Mouse (Mus musculus): ENCODE measurements at regions not wholly inside any gene's neighbourhood (a gene's known extent, or its start where the extent isn't known, plus 50 kb on each side); places are given as distances from the start of the nearest gene placed in this dataset.

DNA sequence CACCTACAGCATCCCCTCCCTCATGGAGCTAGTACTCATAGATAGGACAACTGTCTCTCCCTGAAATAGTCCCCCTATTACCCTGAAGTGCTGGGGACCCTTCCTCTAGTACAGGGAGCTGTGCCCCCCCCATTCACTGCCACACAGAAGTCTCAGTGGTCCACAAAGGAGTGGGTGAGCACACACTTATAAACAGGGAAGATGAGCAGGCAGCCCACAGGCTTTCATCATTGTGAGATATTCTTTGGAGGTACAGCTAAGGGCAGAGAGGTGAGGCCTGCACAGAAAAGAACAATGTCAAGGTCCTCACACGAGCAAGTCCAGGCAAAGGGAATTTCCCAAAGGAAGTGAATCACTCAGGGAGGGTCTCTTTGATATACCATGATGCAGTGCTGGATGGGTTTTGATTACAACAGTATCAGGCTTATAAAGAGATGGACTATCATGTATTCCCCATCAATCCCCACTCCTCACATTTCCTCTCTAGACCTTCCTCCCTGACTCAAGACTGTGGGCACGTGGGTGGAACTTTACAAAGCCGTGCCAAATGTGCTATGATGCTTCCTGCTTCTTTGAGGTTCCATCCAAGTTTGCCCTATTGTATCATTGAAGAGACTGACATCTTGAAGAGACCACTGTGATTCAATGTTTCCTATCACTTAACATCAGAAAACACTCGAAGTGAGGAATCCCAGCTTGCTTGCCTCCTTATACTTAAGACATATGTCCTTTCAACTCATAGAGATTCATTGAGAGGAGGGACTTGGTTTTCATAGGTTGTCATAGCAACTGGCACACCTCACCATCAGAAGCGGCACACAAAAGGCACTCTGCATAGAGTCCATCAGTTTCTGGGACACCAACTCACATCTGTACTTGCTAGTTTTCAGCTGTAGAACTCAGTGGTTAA, 104.2 kb upstream of the Bcl6 start:
- no peak for DNase-seq (ENCODE audit: low spot score)

GRCm38 (mm10) chr16:24092136-24092535, 103.5 kb upstream of the Bcl6 start:
- DNase-seq (ENCODE audit: low spot score) = no peak

DNA sequence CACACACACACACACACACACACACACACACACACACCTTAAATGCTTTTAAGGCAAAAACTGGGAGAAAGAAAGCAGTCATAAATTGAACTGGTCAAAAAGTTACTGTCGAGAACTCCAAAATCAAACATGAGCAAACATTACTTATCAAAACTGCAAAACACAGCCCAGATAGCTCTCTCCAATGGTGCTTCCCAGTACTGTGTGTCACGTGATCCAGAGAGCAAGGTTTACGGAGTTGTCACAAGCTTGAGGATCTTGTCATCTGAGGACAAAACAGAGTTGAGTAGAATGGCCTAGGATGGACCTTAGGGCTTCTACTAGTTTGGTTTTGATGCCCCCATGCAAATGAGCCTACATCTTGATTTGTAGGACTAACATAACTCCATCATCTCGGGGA, 102.3 kb upstream of the Bcl6 start:
- no peak for DNase-seq (ENCODE audit: low spot score)

- no peak for DNase-seq (ENCODE audit: low spot score)
These were observed 101.4 kb upstream of the Bcl6 start for GRCm38 (mm10) chr16:24089840-24090762.

GRCm38 (mm10) chr16:24083966-24084365, 95.3 kb upstream of the Bcl6 start:
- DNase-seq (ENCODE audit: low spot score) = no peak

DNA sequence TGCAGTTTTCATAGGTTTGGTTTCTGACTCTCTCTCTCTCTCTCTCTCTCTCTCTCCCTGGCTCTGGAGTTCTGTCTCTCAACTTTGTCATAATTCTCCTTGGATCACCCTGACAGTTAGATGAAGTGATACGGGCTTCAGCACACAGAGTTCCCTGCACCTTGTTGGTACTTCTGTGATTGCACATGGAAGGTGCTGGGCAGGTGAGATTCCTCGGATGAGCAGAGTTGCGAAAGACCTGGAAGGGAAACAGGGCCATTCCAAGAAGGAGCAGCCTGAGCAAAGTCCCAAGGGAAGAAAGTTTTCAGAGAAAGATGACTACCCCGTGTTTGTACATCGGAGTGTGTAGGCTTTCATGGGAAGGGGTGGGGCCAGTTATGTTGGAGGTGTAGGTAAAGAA, 91.8 kb upstream of the Bcl6 start:
- no peak for DNase-seq (ENCODE audit: low spot score)

DNA sequence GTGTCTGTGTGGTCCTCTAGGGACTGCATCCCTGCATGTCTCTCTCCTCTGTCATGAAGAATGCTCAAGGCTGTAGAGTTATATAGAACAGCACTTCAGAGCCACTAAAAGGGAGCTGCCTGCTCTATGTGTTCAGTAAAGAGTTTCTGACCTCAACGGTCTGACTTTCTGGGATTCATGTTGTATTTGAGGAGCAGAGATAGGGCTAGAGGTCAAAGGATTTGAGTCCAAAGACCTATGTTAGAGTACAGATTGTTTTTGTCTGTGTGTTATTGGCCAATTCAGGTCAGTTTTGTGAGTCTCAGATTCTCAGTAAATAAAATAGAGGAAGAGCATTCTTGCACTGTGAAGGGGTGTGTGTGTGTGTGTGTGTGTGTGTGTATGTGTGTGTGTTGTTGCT, 90.0 kb upstream of the Bcl6 start:
- DNase-seq (ENCODE audit: low spot score) = no peak

DNA sequence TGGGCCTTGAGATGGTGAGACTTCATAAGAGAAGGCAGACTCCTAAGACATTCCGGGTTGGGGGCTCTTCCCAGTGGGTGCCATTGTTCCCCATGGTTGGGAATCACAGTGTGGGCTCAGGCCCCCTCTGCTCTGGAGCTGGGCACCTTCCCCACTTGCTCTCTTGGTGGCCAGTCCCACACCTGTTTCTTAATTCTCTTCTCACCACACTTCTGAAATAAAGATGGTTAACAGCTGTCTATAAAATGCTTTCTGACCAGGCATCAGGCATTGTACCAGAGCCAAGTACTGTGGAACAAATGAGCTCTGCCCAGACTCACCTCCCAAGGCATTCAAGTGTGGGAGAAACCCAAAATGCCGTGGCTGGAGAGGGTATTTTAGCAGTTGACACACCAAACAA, 88.8 kb upstream of the Bcl6 start:
- DNase-seq (ENCODE audit: low spot score) = no peak

DNA sequence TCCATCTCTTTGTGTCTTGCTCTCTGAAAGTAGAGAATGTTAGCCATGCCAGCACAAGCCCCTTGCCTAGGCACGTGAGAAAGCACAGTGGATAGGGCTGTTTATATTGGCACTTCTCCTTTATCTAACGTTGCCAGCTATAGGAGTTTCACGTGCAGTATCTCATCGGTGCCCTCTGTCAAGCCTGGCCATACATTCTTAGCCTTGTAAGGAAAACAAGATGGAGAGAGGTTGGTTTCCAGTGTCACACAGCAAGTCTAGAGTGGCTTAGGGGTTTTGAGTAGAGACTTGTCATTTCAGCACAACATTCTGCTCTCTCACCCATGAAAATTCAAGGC, 88.1 kb upstream of the Bcl6 start:
- DNase-seq (ENCODE audit: low spot score) = no peak

- no peak for DNase-seq (ENCODE audit: low spot score)
These were observed 87.6 kb upstream of the Bcl6 start for GRCm38 (mm10) chr16:24076109-24076798.

GRCm38 (mm10) chr16:24073613-24074244, 85.1 kb upstream of the Bcl6 start:
- no peak for DNase-seq (ENCODE audit: low spot score)

DNA sequence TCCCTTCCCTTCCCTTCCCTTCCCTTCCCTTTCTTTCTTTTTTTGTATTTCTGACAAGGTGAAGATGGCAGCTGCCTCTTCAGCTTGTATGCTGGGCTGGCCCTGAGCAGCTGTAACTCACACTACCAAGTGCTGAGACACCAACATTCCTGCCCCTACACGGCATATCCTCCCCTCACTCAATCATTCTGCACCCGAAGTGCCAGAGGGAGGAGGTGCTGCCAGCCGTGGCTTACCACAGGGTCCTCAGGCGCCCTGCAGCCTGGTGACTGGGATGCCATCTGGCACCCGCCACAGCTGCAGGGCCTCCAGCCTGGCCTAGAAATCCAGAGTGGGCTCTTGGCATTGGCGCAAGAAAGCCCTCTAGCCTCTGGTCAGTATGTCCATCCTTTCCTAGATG, 84.4 kb upstream of the Bcl6 start:
- no peak for DNase-seq (ENCODE audit: low spot score)

- no peak for DNase-seq (ENCODE audit: low spot score)
These were observed 80.8 kb upstream of the Bcl6 start for GRCm38 (mm10) chr16:24069411-24069810.

GRCm38 (mm10) chr16:24068250-24068813, 79.7 kb upstream of the Bcl6 start:
- DNase-seq (ENCODE audit: low spot score) = no peak

GRCm38 (mm10) chr16:24062314-24062713, 73.7 kb upstream of the Bcl6 start:
- no peak for DNase-seq (ENCODE audit: low spot score)

DNA sequence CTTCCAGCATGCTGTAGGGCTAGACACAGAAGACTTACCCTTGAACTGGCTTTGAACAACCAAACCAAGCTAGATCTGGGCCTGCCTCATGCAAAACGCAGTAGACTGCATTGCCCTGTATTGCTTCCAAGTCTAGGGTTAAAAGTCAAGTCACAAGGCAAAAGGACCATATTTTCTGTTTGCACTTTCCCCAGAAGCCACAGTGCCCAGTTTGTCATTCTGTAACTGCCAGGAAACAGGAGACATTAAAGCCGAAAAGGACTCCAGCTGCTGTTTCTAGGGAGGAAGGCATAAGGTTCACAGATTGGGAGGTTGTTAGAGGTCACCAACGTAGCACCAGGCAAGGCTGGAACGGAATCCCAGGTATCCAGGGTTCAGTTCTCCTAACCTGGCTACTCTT, 72.8 kb upstream of the Bcl6 start:
- no peak for DNase-seq (ENCODE audit: low spot score)

- no peak for DNase-seq (ENCODE audit: low spot score)
These were observed 70.5 kb upstream of the Bcl6 start for GRCm38 (mm10) chr16:24059090-24059600.

DNA sequence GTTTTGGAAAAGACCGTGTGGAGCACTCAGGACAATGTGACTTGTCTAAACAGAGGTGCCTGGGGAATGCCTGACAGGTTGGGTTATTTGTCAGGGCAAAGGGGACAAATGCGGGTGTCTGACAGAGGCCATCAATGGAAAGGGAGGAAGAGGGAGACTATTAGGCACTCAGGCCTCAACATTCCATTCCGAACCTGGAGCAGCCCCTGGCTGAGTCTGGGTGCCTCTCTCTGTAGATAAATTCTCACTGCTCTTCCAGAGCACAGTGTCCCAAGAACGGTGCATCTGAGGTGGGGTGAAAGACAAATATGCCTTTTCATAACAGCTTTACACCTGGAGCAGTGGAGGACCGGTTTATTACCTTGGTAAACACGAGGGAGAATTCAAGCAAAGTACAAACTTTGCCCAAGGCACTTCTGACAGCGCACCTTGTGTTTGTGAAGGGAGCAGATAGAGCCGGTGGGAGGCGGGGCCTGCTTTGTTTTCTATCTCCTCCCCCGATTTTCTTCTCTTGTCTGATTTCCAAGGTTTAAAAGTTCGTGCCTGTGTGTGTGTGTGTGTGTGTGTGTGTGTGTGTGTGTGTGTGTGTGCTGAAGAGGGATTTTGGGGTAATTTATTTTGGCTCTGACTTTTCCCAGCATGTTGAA, 68.4 kb upstream of the Bcl6 start:
- DNase-seq (ENCODE audit: low spot score) = no peak

GRCm38 (mm10) chr16:24056123-24056884, 67.7 kb upstream of the Bcl6 start:
- DNase-seq (ENCODE audit: low spot score) = no peak

GRCm38 (mm10) chr16:24054293-24054692, 65.6 kb upstream of the Bcl6 start:
- no peak for DNase-seq (ENCODE audit: low spot score)

Data from ovary, postnatal 10 days (tissue).